Mouse (Mus musculus): ENCODE data around the gene Sms. TPM values are rescaled to one million over a fixed set of nuclear protein-coding genes. Genes with fewer than 3 reads are reported as not detected.

The Sms gene
- polyA plus RNA-seq, 1 experiment: 16.6 TPM

- Histone ChIP-seq H3K27me3 (replicated peaks) (peaks cover 2% of the 10 kb centered on the region), H3K4me3 (replicated peaks) (no peak overlapping the region), H3K4me1 (peaks cover 4% of the 10 kb centered on the region), H3K36me3 (replicated peaks; ENCODE audit: low read length) (peaks cover 23% of the 10 kb centered on the region), H3K9me3 (no peaks in the 10 kb centered on the region)
- TF ChIP-seq FLI1 (IDR thresholded peaks at IDR 0.05; ENCODE audit: low read length): no peak
- TF ChIP-seq GATA1 (IDR thresholded peaks at IDR 0.05; ENCODE audit: borderline replicate concordance, low read length): no peak
These were observed 24.0 kb downstream of the Sms start for GRCm38 (mm10) chrX:157468055-157468454.

GRCm38 (mm10) chrX:157465949-157466348 lies 26.1 kb downstream of the Sms start:
- H3K36me3 ChIP-seq (replicated peaks; ENCODE audit: low read length): peaks cover 35% of the 10 kb centered on the region
- no peaks in the 10 kb centered on the region for H3K9me3 ChIP-seq

GRCm38 (mm10) chrX:157462716-157463115 lies 29.4 kb downstream of the Sms start:
- Histone ChIP-seq H3K4me3 (replicated peaks) (no peak overlapping the region), H3K9me3 (no peaks in the 10 kb centered on the region), H3K4me1 (peaks cover 4% of the 10 kb centered on the region), H3K36me3 (replicated peaks; ENCODE audit: low read length) (peaks cover 46% of the 10 kb centered on the region), H3K27me3 (replicated peaks) (no peaks in the 10 kb centered on the region)
- TF ChIP-seq GATA1 (IDR thresholded peaks at IDR 0.05; ENCODE audit: borderline replicate concordance, low read length) (no peak), FLI1 (IDR thresholded peaks at IDR 0.05; ENCODE audit: low read length) (no peak)

More at GRCm38 (mm10) chrX:157465949-157466348, 26.1 kb downstream of the Sms start:
- Histone ChIP-seq H3K4me3 (replicated peaks) (no peak overlapping the region), H3K27me3 (replicated peaks) (peaks cover 2% of the 10 kb centered on the region), H3K4me1 (peaks cover 4% of the 10 kb centered on the region)
- TF ChIP-seq FLI1 (IDR thresholded peaks at IDR 0.05; ENCODE audit: low read length): no peak
- no peak for TF ChIP-seq GATA1 (IDR thresholded peaks at IDR 0.05; ENCODE audit: borderline replicate concordance, low read length)

- no peak for TF ChIP-seq GATA1 (IDR thresholded peaks at IDR 0.05; ENCODE audit: borderline replicate concordance, low read length)
- H3K9me3 ChIP-seq: no peaks in the 10 kb centered on the region
- H3K4me3 ChIP-seq (replicated peaks): no peak overlapping the region
- no peaks in the 10 kb centered on the region for H3K27me3 ChIP-seq (replicated peaks)
- peaks cover 36% of the 10 kb centered on the region for H3K36me3 ChIP-seq (replicated peaks; ENCODE audit: low read length)
- H3K4me1 ChIP-seq: peaks cover under 1% of the 10 kb centered on the region; the same call in 1 of the 2 replicates
These were observed 37.7 kb downstream of the Sms start for GRCm38 (mm10) chrX:157454430-157454829.

GRCm38 (mm10) chrX:157449000-157449399 lies 43.1 kb downstream of the Sms start:
- peaks cover 30% of the 10 kb centered on the region for H3K36me3 ChIP-seq (replicated peaks; ENCODE audit: low read length)
- peaks cover 13% of the 10 kb centered on the region for H3K4me1 ChIP-seq
- no peaks in the 10 kb centered on the region for H3K9me3 ChIP-seq
- no peaks in the 10 kb centered on the region for H3K27me3 ChIP-seq (replicated peaks)
- no peak overlapping the region for H3K4me3 ChIP-seq (replicated peaks)
- no peak for TF ChIP-seq GATA1 (IDR thresholded peaks at IDR 0.05; ENCODE audit: borderline replicate concordance, low read length)
- TF ChIP-seq FLI1 (IDR thresholded peaks at IDR 0.05; ENCODE audit: low read length): no peak

GRCm38 (mm10) chrX:157447431-157447830 lies 44.7 kb downstream of the Sms start:
- Histone ChIP-seq H3K4me3 (replicated peaks) (no peak overlapping the region), H3K27me3 (replicated peaks) (no peaks in the 10 kb centered on the region), H3K4me1 (peaks cover 19% of the 10 kb centered on the region), H3K36me3 (replicated peaks; ENCODE audit: low read length) (peaks cover 25% of the 10 kb centered on the region), H3K9me3 (no peaks in the 10 kb centered on the region)
- no peak for TF ChIP-seq FLI1 (IDR thresholded peaks at IDR 0.05; ENCODE audit: low read length)
- no peak for TF ChIP-seq GATA1 (IDR thresholded peaks at IDR 0.05; ENCODE audit: borderline replicate concordance, low read length)

GRCm38 (mm10) chrX:157434768-157435167 lies 57.3 kb downstream of the Sms start:
- no peaks in the 10 kb centered on the region; the same call in 1 of the 2 replicates for H3K4me1 ChIP-seq
- no peak for TF ChIP-seq FLI1 (IDR thresholded peaks at IDR 0.05; ENCODE audit: low read length)
- TF ChIP-seq GATA1 (IDR thresholded peaks at IDR 0.05; ENCODE audit: borderline replicate concordance, low read length): no peak
- H3K9me3 ChIP-seq: no peaks in the 10 kb centered on the region
- no peak overlapping the region for H3K4me3 ChIP-seq (replicated peaks)
- H3K27me3 ChIP-seq (replicated peaks): peaks cover 13% of the 10 kb centered on the region
- H3K36me3 ChIP-seq (replicated peaks; ENCODE audit: low read length): no peaks in the 10 kb centered on the region

GRCm38 (mm10) chrX:157419451-157419850 lies 72.6 kb downstream of the Sms start:
- TF ChIP-seq GATA1 (IDR thresholded peaks at IDR 0.05; ENCODE audit: borderline replicate concordance, low read length) (no peak), FLI1 (IDR thresholded peaks at IDR 0.05; ENCODE audit: low read length) (no peak)
- H3K9me3 ChIP-seq: no peaks in the 10 kb centered on the region
- no peak overlapping the region for H3K4me3 ChIP-seq (replicated peaks)
- no peaks in the 10 kb centered on the region for H3K36me3 ChIP-seq (replicated peaks; ENCODE audit: low read length)
- H3K4me1 ChIP-seq: no peaks in the 10 kb centered on the region
- H3K27me3 ChIP-seq (replicated peaks): peaks cover 10% of the 10 kb centered on the region

GRCm38 (mm10) chrX:157415212-157415611 lies 76.9 kb downstream of the Sms start, which contains the start of gene Phex:
Gene Phex, minus strand, starts transcription at chrX:157415312.
- Histone ChIP-seq H3K4me3 (replicated peaks) (no peak within 1 kb of the TSS), H3K9me3 (no peaks in the 10 kb centered on the region), H3K27me3 (replicated peaks) (peaks cover 4% of the 10 kb centered on the region), H3K4me1 (no peaks in the 10 kb centered on the region), H3K36me3 (replicated peaks; ENCODE audit: low read length) (no peaks in the 10 kb centered on the region)
- TF ChIP-seq GATA1 (IDR thresholded peaks at IDR 0.05; ENCODE audit: borderline replicate concordance, low read length) (no peak), FLI1 (IDR thresholded peaks at IDR 0.05; ENCODE audit: low read length) (no peak)

GRCm38 (mm10) chrX:157404919-157405318 lies 87.2 kb downstream of the Sms start:
- no peaks in the 10 kb centered on the region for H3K4me1 ChIP-seq
- H3K36me3 ChIP-seq (replicated peaks; ENCODE audit: low read length): no peaks in the 10 kb centered on the region
- no peak for TF ChIP-seq GATA1 (IDR thresholded peaks at IDR 0.05; ENCODE audit: borderline replicate concordance, low read length)
- TF ChIP-seq FLI1 (IDR thresholded peaks at IDR 0.05; ENCODE audit: low read length): no peak
- H3K4me3 ChIP-seq (replicated peaks): no peak overlapping the region
- H3K9me3 ChIP-seq: no peaks in the 10 kb centered on the region
- H3K27me3 ChIP-seq (replicated peaks): no peaks in the 10 kb centered on the region

Other genes starting within 250 kb of the Sms start
- gene Phex, start 77.0 kb downstream of the Sms start, polyA plus RNA-seq (2012; ENCODE audit: insufficient read depth, low replicate concordance): not detected in 2 replicates
- not detected in 2 replicates for gene Yy2, start 76.7 kb upstream of the Sms start, polyA plus RNA-seq (2012; ENCODE audit: insufficient read depth, low replicate concordance)
- 1.4 and 2.4 TPM in 2 replicates for gene Mbtps2, start 106.4 kb upstream of the Sms start, polyA plus RNA-seq (2012; ENCODE audit: insufficient read depth, low replicate concordance)
- gene Smpx, start 206.6 kb upstream of the Sms start, polyA plus RNA-seq (2012; ENCODE audit: insufficient read depth, low replicate concordance): not detected in 2 replicates

All from megakaryocyte, embryonic 14.5 days (primary cell).